Comparison of ENCODE assay signal across 9 mouse cellular contexts in genomic region chr3:97928968-97929858, GRCm38 (mm10). TPM values are rescaled to one million over a fixed set of nuclear protein-coding genes. Genes with fewer than 3 reads are reported as not detected.
DNase-seq lines count a peak whose midpoint lies in the region; ATAC-seq and TF ChIP-seq lines count a peak whose summit lies in the region.
"Had no signal": no experiment of that assay in that cellular context is flagged by ENCODE, and none has a peak within 500 bp of the region (broad histone marks: within the 10 kb centered on the region; RNA-seq: fewer than 3 reads in every experiment).

No protein-coding gene starts in this region.

- 52% methylated on average over 9 of the region's 9 CpGs for WGBS in heart, embryonic 12.5 days
- 61% methylated on average over 9 of the region's 9 CpGs for WGBS in kidney, embryonic 14.5 days
- 61% methylated on average over 9 of the region's 9 CpGs for WGBS in limb, embryonic 13.5 days
- WGBS in midbrain, embryonic 13.5 days, result 60% methylated on average over 9 of the region's 9 CpGs
- WGBS in small intestine, adult 2 months, result 44% methylated on average over 9 of the region's 9 CpGs

- H3K9ac ChIP-seq in heart, embryonic 12.5 days, result no peak overlapping the region
- H3K9ac ChIP-seq in kidney, embryonic 14.5 days (ENCODE audit: low read depth, low read length), result no peak overlapping the region
- H3K9ac ChIP-seq in limb, embryonic 13.5 days, result no peak overlapping the region
- H3K9ac ChIP-seq in midbrain, embryonic 13.5 days (replicated peaks), result no peak overlapping the region

- H3K9me3 ChIP-seq in heart, embryonic 12.5 days (replicated peaks), result no peaks in the 10 kb centered on the region
- no peaks in the 10 kb centered on the region for H3K9me3 ChIP-seq in kidney, embryonic 14.5 days (ENCODE audit: control insufficient read depth, low read length)
- H3K9me3 ChIP-seq in limb, embryonic 13.5 days, result no peaks in the 10 kb centered on the region
- no peaks in the 10 kb centered on the region for H3K9me3 ChIP-seq in midbrain, embryonic 13.5 days
- H3K9me3 ChIP-seq: G1E had no signal

- peaks cover 4% of the 10 kb centered on the region for H3K36me3 ChIP-seq in heart, embryonic 12.5 days
- 0 out of 2 replicates have a peak, but pooled peaks cover under 1% of the 10 kb centered on the region for H3K36me3 ChIP-seq in kidney, embryonic 14.5 days (ENCODE audit: control insufficient read depth, insufficient read depth, low read length)
- peaks cover 2% of the 10 kb centered on the region; the same call in 1 of the 2 replicates for H3K36me3 ChIP-seq in limb, embryonic 13.5 days
- peaks cover 2% of the 10 kb centered on the region for H3K36me3 ChIP-seq in midbrain, embryonic 13.5 days
- no peaks in the 10 kb centered on the region; the same call in 1 of the 2 replicates for H3K36me3 ChIP-seq in small intestine, adult 2 months (ENCODE audit: control insufficient read depth, insufficient read depth, low read length)

- H3K27ac ChIP-seq in heart, embryonic 12.5 days (ENCODE audit: poor library complexity, severe bottlenecking), result no peak overlapping the region
- no peak overlapping the region for H3K27ac ChIP-seq in kidney, embryonic 14.5 days (ENCODE audit: low read depth, low read length)
- H3K27ac ChIP-seq in limb, embryonic 13.5 days, result no peak overlapping the region
- no peak overlapping the region for H3K27ac ChIP-seq in midbrain, embryonic 13.5 days
- H3K27ac ChIP-seq in small intestine, adult 2 months (ENCODE audit: insufficient read depth, low read depth, low read length), result no peak overlapping the region

- peaks cover 40% of the 10 kb centered on the region for H3K4me1 ChIP-seq in heart, embryonic 12.5 days (replicated peaks)
- H3K4me1 ChIP-seq in kidney, embryonic 14.5 days (ENCODE audit: control insufficient read depth, insufficient read depth, low read length), result peaks cover 27% of the 10 kb centered on the region
- peaks cover 44% of the 10 kb centered on the region for H3K4me1 ChIP-seq in limb, embryonic 13.5 days
- peaks cover 6% of the 10 kb centered on the region for H3K4me1 ChIP-seq in midbrain, embryonic 13.5 days (replicated peaks)
- H3K4me1 ChIP-seq in small intestine, adult 2 months (ENCODE audit: control insufficient read depth, insufficient read depth, insufficient read length, low read length), result peaks cover 6% of the 10 kb centered on the region; the same call in 1 of the 2 replicates

- no peak overlapping the region for H3K4me3 ChIP-seq in heart, embryonic 12.5 days
- no peak overlapping the region for H3K4me3 ChIP-seq in kidney, embryonic 14.5 days (ENCODE audit: low read length)
- no peak overlapping the region for H3K4me3 ChIP-seq in limb, embryonic 13.5 days
- H3K4me3 ChIP-seq in midbrain, embryonic 13.5 days (replicated peaks), result no peak overlapping the region
- H3K4me3 ChIP-seq in small intestine, adult 2 months (ENCODE audit: low read depth, low read length), result no peak overlapping the region

- H3K4me2 ChIP-seq in heart, embryonic 12.5 days, result no peak overlapping the region
- no peak overlapping the region for H3K4me2 ChIP-seq in kidney, embryonic 14.5 days (replicated peaks; ENCODE audit: low read depth, low read length)
- H3K4me2 ChIP-seq in limb, embryonic 13.5 days (replicated peaks), result no peak overlapping the region
- H3K4me2 ChIP-seq in midbrain, embryonic 13.5 days (replicated peaks), result no peak overlapping the region

- peak; percentile 22; the same call in 1 of the 2 replicates for TF ChIP-seq CTCF in small intestine, adult 2 months (IDR thresholded peaks at IDR 0.05; ENCODE audit: extremely low read depth, insufficient read length, insufficient replicate concordance, low read depth, low read length)

- DNase-seq in heart, adult 11 months, result peak; percentile 94
- DNase-seq in embryo, embryonic 11 days, result peak; percentile 90

- peaks cover 14% of the 10 kb centered on the region for H3K27me3 ChIP-seq in heart, embryonic 12.5 days (replicated peaks)
- H3K27me3 ChIP-seq in kidney, embryonic 14.5 days (ENCODE audit: control insufficient read depth, insufficient read depth, low read length), result no peaks in the 10 kb centered on the region
- H3K27me3 ChIP-seq in limb, embryonic 13.5 days, result peaks cover 5% of the 10 kb centered on the region; the same call in 1 of the 2 replicates
- peaks cover 34% of the 10 kb centered on the region for H3K27me3 ChIP-seq in midbrain, embryonic 13.5 days
- H3K27me3 ChIP-seq in small intestine, adult 2 months (ENCODE audit: control insufficient read depth, insufficient read depth, low read length), result no peaks in the 10 kb centered on the region

- TF ChIP-seq POLR2A in small intestine, adult 2 months (IDR thresholded peaks at IDR 0.05; ENCODE audit: low read depth, low read length), result no peak

- no peak; the same call in 1 of the 2 replicates for ATAC-seq in heart, embryonic 12.5 days (ENCODE audit: insufficient number of reproducible peaks, low FRiP score)
- ATAC-seq in granulocyte monocyte progenitor cell, adult 5-6 weeks (replicated peaks; ENCODE audit: poor library complexity, severe bottlenecking), result peak; percentile 32
- ATAC-seq in kidney, embryonic 14.5 days (ENCODE audit: low FRiP score, low TSS enrichment), result peak; percentile 61; the same call in 1 of the 2 replicates
- 0 out of 2 replicates have a peak, but pooled peaks have one; percentile 59 for ATAC-seq in limb, embryonic 13.5 days (ENCODE audit: low FRiP score, low read depth)
- ATAC-seq in midbrain, embryonic 13.5 days, result peak; percentile 71

RNA-seq across cellular contexts. Expression of gene Sec22b, which starts 28.2 kb away (rescaled TPM):
- polyA plus RNA-seq in heart, embryonic 12.5 days (2016; fragmentation: Nextera tagmentation; extraction: Ambion mirVana), result 123 and 125 TPM in 2 replicates
- 71.1 and 89.5 TPM in 2 replicates for total RNA-seq in granulocyte monocyte progenitor cell, adult 5-6 weeks (2014; fragmentation: Nextera tagmentation)
- 83.2 and 100 TPM in 2 replicates for total RNA-seq in granulocyte monocyte progenitor cell, adult 5-6 weeks (2017)
- 120 and 136 TPM in 2 replicates for polyA plus RNA-seq in kidney, embryonic 14.5 days (2014; fragmentation: Nextera tagmentation; extraction: Ambion mirVana)
- 157 and 165 TPM in 2 replicates for polyA plus RNA-seq in limb, embryonic 13.5 days (2015; fragmentation: Nextera tagmentation; extraction: Ambion mirVana)
- 103 TPM in 2 replicates for polyA plus RNA-seq in midbrain, embryonic 13.5 days (2015; fragmentation: Nextera tagmentation; extraction: Ambion mirVana)
- 28.5 and 40.0 TPM in 2 replicates for polyA plus RNA-seq in small intestine, adult 2 months (2012; rRNA removed)

RNA-seq across cellular contexts. Expression of gene Pde4dip, which starts 40.7 kb away (rescaled TPM):
- 101 and 109 TPM in 2 replicates for polyA plus RNA-seq in heart, embryonic 12.5 days (2016; fragmentation: Nextera tagmentation; extraction: Ambion mirVana)
- 5.0 and 8.1 TPM in 2 replicates for total RNA-seq in granulocyte monocyte progenitor cell, adult 5-6 weeks (2014; fragmentation: Nextera tagmentation)
- 7.5 and 9.7 TPM in 2 replicates for total RNA-seq in granulocyte monocyte progenitor cell, adult 5-6 weeks (2017)
- polyA plus RNA-seq in kidney, embryonic 14.5 days (2014; fragmentation: Nextera tagmentation; extraction: Ambion mirVana), result 10.7 and 22.1 TPM in 2 replicates
- 31.8 and 36.6 TPM in 2 replicates for polyA plus RNA-seq in limb, embryonic 13.5 days (2015; fragmentation: Nextera tagmentation; extraction: Ambion mirVana)
- 46.6 and 48.0 TPM in 2 replicates for polyA plus RNA-seq in midbrain, embryonic 13.5 days (2015; fragmentation: Nextera tagmentation; extraction: Ambion mirVana)
- polyA plus RNA-seq in small intestine, adult 2 months (2012; rRNA removed), result 8.0 and 12.2 TPM in 2 replicates
